Mouse (Mus musculus): Measurements from ENCODE around the gene Sgsh. TPM values are rescaled to one million over a fixed set of nuclear protein-coding genes. Genes with fewer than 3 reads are reported as not detected.
"Not testable (repeated sequence)": the region's sequence is repeated elsewhere in the genome, so short reads cannot be mapped to it uniquely, and the experiment has no call there.

Sgsh gene
- polyA plus RNA-seq, 1 experiment from 2014 or later = 3.3 TPM

DNA sequence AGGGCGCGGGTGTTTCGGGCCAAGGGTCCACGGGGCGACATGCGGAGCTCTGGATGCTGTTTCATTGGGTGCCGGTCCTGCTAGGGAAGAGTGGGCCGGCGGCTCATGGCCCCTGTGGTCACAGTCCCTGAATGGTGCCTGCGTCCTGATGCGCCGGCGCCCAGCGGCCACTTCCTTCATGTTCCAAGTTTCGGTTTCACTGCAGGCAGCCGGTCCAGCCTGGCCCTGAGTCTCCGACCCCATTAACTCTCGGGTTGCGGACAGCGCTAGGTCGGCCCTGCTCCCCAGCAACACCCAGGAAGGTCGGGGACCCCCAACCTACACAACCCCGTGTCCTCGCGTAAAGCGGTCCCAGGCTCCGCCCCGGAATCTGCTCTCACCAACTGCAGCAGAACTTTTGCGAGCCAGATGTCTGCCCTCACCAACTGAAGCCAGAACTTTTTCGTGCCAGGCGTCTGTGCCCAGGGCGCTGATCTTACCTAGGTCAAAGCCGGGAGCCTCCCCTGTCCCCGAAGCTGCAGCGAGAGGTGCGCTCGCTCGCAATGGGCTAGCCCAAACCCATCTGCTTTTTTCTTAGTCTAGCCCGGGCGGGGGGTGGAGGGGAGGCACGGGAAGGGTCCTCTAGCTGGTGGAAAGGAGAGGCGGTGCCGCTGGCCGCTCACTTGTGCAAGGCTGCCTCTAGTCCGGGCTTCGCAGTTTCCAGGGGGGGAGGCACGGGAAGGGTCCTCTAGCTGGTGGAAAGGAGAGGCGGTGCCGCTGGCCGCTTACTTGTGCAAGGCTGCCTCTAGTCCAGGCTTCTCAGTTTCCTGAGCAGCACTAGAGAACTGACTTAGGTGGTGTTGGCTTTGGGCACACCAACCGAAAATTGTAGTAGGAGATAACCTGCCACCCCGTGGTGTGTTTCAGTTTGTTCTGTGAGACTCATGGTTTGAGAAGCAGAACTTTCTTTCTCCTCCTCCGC, 35.2 kb upstream of the Sgsh start:
- no peaks in the 10 kb centered on the region for H3K36me3 ChIP-seq
- no peaks in the 10 kb centered on the region for H3K9me3 ChIP-seq (replicated peaks)
- peaks cover 43% of the 10 kb centered on the region for H3K27me3 ChIP-seq (replicated peaks)
- ATAC-seq = no peak
- WGBS (ENCODE audit: insufficient replicate concordance) = 2% methylated on average over 53 of the region's 53 CpGs
- H3K4me1 ChIP-seq = peaks cover 55% of the 10 kb centered on the region
- peak overlapping the region; percentile 81 for H3K27ac ChIP-seq
- H3K4me3 ChIP-seq = peak overlapping the region; percentile 80
- peak overlapping the region; percentile 97 for H3K4me2 ChIP-seq
- H3K9ac ChIP-seq = peak overlapping the region; percentile 75

DNA sequence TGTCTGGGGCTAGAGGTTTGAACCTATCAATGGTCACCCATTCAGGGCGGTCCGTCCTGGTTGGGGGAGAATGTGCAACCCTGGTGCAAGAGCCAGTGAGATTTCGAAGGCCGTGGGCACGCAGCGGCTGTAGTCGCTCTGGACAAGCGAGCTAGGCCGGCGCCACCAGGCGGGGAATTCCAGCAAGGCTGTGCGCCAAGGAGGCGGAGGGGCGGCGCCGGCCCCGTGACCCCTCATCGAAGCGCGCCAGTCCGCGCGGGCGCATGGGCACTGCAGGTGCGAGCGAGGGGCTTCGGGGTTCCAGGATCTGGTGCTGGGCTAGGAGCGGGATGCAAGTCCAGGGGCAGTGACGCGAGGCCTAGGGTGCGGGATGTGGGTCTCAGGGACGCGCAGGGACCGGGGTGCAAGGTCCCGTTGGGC, 34.5 kb upstream of the Sgsh start:
- H3K9me3 ChIP-seq (replicated peaks) = no peaks in the 10 kb centered on the region
- ATAC-seq = 0 out of 2 replicates have a peak, but pooled peaks have one; percentile 6
- peaks cover 43% of the 10 kb centered on the region for H3K27me3 ChIP-seq (replicated peaks)
- H3K36me3 ChIP-seq = no peaks in the 10 kb centered on the region
- peak overlapping the region; percentile 81; the same call in 1 of the 2 replicates for H3K27ac ChIP-seq
- H3K9ac ChIP-seq = peak overlapping the region; percentile 75
- peak overlapping the region; percentile 97 for H3K4me2 ChIP-seq
- H3K4me1 ChIP-seq = peaks cover 54% of the 10 kb centered on the region
- H3K4me3 ChIP-seq = peak overlapping the region; percentile 80
- WGBS (ENCODE audit: insufficient replicate concordance) = under 1% methylated on average over 35 of the region's 35 CpGs

GRCm38 (mm10) chr11:119387273-119387672, 31.9 kb upstream of the Sgsh start:
- Histone ChIP-seq H3K4me1 (peaks cover 34% of the 10 kb centered on the region), H3K27me3 (replicated peaks) (peaks cover 43% of the 10 kb centered on the region)
- H3K9me3 ChIP-seq (replicated peaks); H3K4me3 ChIP-seq; ATAC-seq; H3K36me3 ChIP-seq; H3K4me2 ChIP-seq; H3K27ac ChIP-seq; H3K9ac ChIP-seq: not testable (repeated sequence)
- WGBS (ENCODE audit: insufficient replicate concordance) = 21% methylated on average over 3 of the region's 3 CpGs

- no peak for ATAC-seq
- H3K27me3 ChIP-seq (replicated peaks) = peaks cover 38% of the 10 kb centered on the region
- H3K4me1 ChIP-seq = peaks cover 34% of the 10 kb centered on the region
- H3K4me3 ChIP-seq = no peak overlapping the region
- WGBS (ENCODE audit: insufficient replicate concordance) = 86% methylated on average over 5 of the region's 5 CpGs
- H3K27ac ChIP-seq = no peak overlapping the region
- no peaks in the 10 kb centered on the region for H3K9me3 ChIP-seq (replicated peaks)
- no peaks in the 10 kb centered on the region for H3K36me3 ChIP-seq
- no peak overlapping the region for H3K4me2 ChIP-seq
- H3K9ac ChIP-seq = no peak overlapping the region
Measured at GRCm38 (mm10) chr11:119386306-119386705, 31.0 kb upstream of the Sgsh start.

DNA sequence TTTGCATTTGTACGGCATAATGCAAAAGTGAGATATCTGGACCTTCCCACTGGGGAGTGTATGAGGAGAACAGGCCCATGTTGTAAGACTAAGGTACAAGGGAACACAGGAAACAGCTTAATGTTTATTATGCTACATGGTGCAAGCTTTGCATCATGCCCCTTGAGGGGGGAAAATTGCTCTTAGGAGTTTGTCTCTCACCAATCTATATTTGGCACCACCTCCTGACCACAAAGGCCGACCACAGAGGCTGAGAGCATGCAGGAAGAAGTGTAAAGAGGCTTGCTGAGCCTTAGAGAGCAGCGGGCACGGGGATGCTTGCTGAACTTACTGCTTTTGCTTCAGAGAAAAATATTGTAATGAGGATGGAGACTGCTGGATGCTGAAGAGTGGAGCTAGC, 29.6 kb upstream of the Sgsh start:
- no peaks in the 10 kb centered on the region for H3K9me3 ChIP-seq (replicated peaks)
- no peaks in the 10 kb centered on the region for H3K36me3 ChIP-seq
- H3K4me2 ChIP-seq = no peak overlapping the region
- H3K27me3 ChIP-seq (replicated peaks) = peaks cover 24% of the 10 kb centered on the region
- no peak overlapping the region for H3K4me3 ChIP-seq
- H3K4me1 ChIP-seq = peaks cover 22% of the 10 kb centered on the region; the same call in 1 of the 2 replicates
- no peak overlapping the region for H3K27ac ChIP-seq
- ATAC-seq = no peak
- 18% methylated on average over 4 of the region's 4 CpGs for WGBS (ENCODE audit: insufficient replicate concordance)
- H3K9ac ChIP-seq = no peak overlapping the region

GRCm38 (mm10) chr11:119382338-119382850, 27.1 kb upstream of the Sgsh start:
- Histone ChIP-seq H3K9me3 (replicated peaks) (no peaks in the 10 kb centered on the region), H3K27me3 (replicated peaks) (no peaks in the 10 kb centered on the region; the same call in 1 of the 2 replicates), H3K27ac (no peak overlapping the region), H3K4me1 (peaks cover 17% of the 10 kb centered on the region; the same call in 1 of the 2 replicates), H3K4me3 (no peak overlapping the region), H3K4me2 (no peak overlapping the region), H3K9ac (no peak overlapping the region), H3K36me3 (peaks cover 13% of the 10 kb centered on the region; the same call in 1 of the 2 replicates)
- ATAC-seq = no peak
- 36% methylated on average over 6 of the region's 6 CpGs for WGBS (ENCODE audit: insufficient replicate concordance)

DNA sequence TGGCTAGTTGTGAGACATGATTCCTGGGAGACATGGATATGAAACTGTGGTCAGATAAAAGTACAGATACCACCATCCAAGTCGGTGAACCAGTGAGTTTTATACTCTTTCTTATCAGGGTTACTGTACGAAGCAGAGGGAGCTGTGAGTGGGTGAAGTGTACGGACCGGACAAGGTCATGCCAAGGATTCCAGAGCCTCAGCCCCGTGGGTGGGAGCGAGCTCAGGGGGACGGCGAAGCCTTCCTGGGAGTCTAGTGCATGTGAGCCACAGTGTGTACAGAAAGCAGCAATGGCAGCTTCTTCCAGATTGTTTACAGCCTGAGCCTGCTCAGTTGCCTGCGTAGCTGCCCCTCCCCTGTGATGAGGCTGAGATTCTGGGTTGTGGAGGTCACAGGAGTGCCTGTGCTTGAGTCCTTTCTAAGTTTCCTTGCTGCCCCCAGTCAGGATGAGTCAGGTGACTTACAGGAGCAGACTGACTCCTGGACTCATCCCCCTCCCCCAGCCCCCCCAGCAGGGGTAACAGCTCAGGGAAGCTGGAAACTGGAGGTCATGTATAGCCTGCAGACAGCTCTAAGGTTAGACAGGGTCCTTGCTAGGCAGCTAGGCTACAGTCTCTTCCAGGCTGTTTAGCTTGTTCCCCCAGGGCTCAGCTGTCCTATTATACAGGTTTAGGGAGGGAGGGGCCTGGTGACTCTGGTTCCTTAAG, 26.4 kb upstream of the Sgsh start:
- Histone ChIP-seq H3K36me3 (peaks cover 17% of the 10 kb centered on the region; the same call in 1 of the 2 replicates), H3K9me3 (replicated peaks) (no peaks in the 10 kb centered on the region), H3K4me3 (no peak overlapping the region), H3K4me2 (no peak overlapping the region), H3K9ac (no peak overlapping the region), H3K27ac (no peak overlapping the region), H3K27me3 (replicated peaks) (no peaks in the 10 kb centered on the region; the same call in 1 of the 2 replicates), H3K4me1 (peaks cover 17% of the 10 kb centered on the region)
- WGBS (ENCODE audit: insufficient replicate concordance) = 62% methylated on average over 9 of the region's 9 CpGs
- ATAC-seq = no peak

GRCm38 (mm10) chr11:119378551-119378950, 23.2 kb upstream of the Sgsh start:
- H3K27me3 ChIP-seq (replicated peaks) = no peaks in the 10 kb centered on the region
- no peaks in the 10 kb centered on the region for H3K9me3 ChIP-seq (replicated peaks)
- H3K4me1 ChIP-seq = peaks cover 33% of the 10 kb centered on the region
- H3K4me3 ChIP-seq = no peak overlapping the region
- no peak overlapping the region for H3K9ac ChIP-seq
- no peak overlapping the region for H3K27ac ChIP-seq
- 82% methylated on average over 1 of the region's 1 CpGs for WGBS (ENCODE audit: insufficient replicate concordance)
- H3K36me3 ChIP-seq = peaks cover 17% of the 10 kb centered on the region; the same call in 1 of the 2 replicates
- no peak overlapping the region for H3K4me2 ChIP-seq
- no peak for ATAC-seq

DNA sequence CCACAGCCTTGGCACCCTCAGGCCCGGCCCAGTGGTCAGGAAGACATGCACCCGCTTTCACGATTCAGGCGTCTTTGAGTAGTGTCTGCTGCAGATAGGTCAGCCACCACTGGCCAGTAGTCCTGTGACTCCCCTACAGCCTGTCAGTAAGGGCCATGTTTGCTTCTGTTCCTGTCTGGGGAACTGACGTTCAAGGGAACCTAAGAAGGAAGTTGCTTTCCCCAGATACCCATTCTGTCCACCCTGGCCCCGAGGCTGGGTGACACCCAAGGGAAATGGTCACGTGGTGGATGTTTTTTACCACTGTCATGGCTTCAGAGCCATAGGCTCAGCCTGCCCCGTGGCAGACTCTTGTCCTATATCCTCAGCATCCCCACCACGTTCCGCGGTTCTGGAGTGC, 22.0 kb upstream of the Sgsh start:
- no peak for ATAC-seq
- Histone ChIP-seq H3K36me3 (peaks cover 17% of the 10 kb centered on the region; the same call in 1 of the 2 replicates), H3K4me1 (peaks cover 34% of the 10 kb centered on the region), H3K4me3 (no peak overlapping the region), H3K9me3 (replicated peaks) (no peaks in the 10 kb centered on the region), H3K4me2 (no peak overlapping the region), H3K27me3 (replicated peaks) (no peaks in the 10 kb centered on the region), H3K27ac (no peak overlapping the region), H3K9ac (no peak overlapping the region)
- 68% methylated on average over 11 of the region's 11 CpGs for WGBS (ENCODE audit: insufficient replicate concordance)

- WGBS (ENCODE audit: insufficient replicate concordance) = 26% methylated on average over 6 of the region's 6 CpGs
- H3K4me1 ChIP-seq = peaks cover 24% of the 10 kb centered on the region
- H3K4me2 ChIP-seq = no peak overlapping the region
- no peaks in the 10 kb centered on the region for H3K9me3 ChIP-seq (replicated peaks)
- H3K27ac ChIP-seq = no peak overlapping the region
- no peaks in the 10 kb centered on the region for H3K27me3 ChIP-seq (replicated peaks)
- H3K4me3 ChIP-seq = no peak overlapping the region
- ATAC-seq = no peak; the same call in 1 of the 2 replicates
- no peak overlapping the region for H3K9ac ChIP-seq
- H3K36me3 ChIP-seq = peaks cover 17% of the 10 kb centered on the region; the same call in 1 of the 2 replicates
Measured at GRCm38 (mm10) chr11:119375425-119375824, 20.1 kb upstream of the Sgsh start.

- H3K27ac ChIP-seq = no peak overlapping the region
- peak; percentile 76 for ATAC-seq
- H3K27me3 ChIP-seq (replicated peaks) = no peaks in the 10 kb centered on the region
- no peak overlapping the region for H3K4me3 ChIP-seq
- no peak overlapping the region; the same call in 1 of the 2 replicates for H3K9ac ChIP-seq
- H3K36me3 ChIP-seq = peaks cover 11% of the 10 kb centered on the region
- peaks cover 7% of the 10 kb centered on the region for H3K4me1 ChIP-seq
- WGBS (ENCODE audit: insufficient replicate concordance) = 25% methylated on average over 11 of the region's 11 CpGs
- no peaks in the 10 kb centered on the region for H3K9me3 ChIP-seq (replicated peaks)
- peak overlapping the region; percentile 38 for H3K4me2 ChIP-seq
Measured at GRCm38 (mm10) chr11:119363534-119364145, 8.3 kb upstream of the Sgsh start.
